Mouse (Mus musculus) kidney, adult 18-20 months (tissue): Measurements from ENCODE around the gene B3gat3.
"Not testable (repeated sequence)": the region's sequence is repeated elsewhere in the genome, so short reads cannot be mapped to it uniquely, and the experiment has no call there.

ENCODE experiments used
- DNase-seq: peaks from one replicate; pipeline ENCODE4 v3.0.0; 2021

Gene B3gat3

GRCm38 (mm10) chr19:8920073-8920736 is at the start of gene B3gat3:
B3gat3 (plus strand) TSS chr19:8920374.
- peak; percentile 98 for DNase-seq

GRCm38 (mm10) chr19:8870381-8870780 is 49.8 kb upstream of the B3gat3 start:
- DNase-seq = not testable (repeated sequence)

GRCm38 (mm10) chr19:8870838-8871237 is 49.3 kb upstream of the B3gat3 start:
- DNase-seq = no peak

GRCm38 (mm10) chr19:8871267-8872186 is 48.6 kb upstream of the B3gat3 start, which contains the start of gene Ubxn1:
Ubxn1 (plus strand) TSS chr19:8871496.
- peak; percentile 98 for DNase-seq

- DNase-seq = peak; percentile 11
Measured at GRCm38 (mm10) chr19:8872266-8872840, 47.8 kb upstream of the B3gat3 start.

GRCm38 (mm10) chr19:8875031-8875430 is 45.1 kb upstream of the B3gat3 start:
- DNase-seq = no peak

- DNase-seq = peak; percentile 91
Measured at GRCm38 (mm10) chr19:8880311-8881033, 39.7 kb upstream of the B3gat3 start, which contains the start of gene Uqcc3. Uqcc3 (minus strand) TSS chr19:8880923.

GRCm38 (mm10) chr19:8881034-8881392 is 39.2 kb upstream of the B3gat3 start:
- DNase-seq = no peak

- no peak for DNase-seq
Measured at GRCm38 (mm10) chr19:8883616-8884015, 36.6 kb upstream of the B3gat3 start, which contains the start of the genes Lbhd1 and Gm49403. Lbhd1 (plus strand) TSS chr19:8883732. Gm49403 (plus strand) TSS chr19:8883930.

GRCm38 (mm10) chr19:8886916-8887584 is 33.1 kb upstream of the B3gat3 start:
- no peak for DNase-seq

GRCm38 (mm10) chr19:8887585-8888463 is 32.4 kb upstream of the B3gat3 start:
- no peak for DNase-seq

- DNase-seq = peak; percentile 94
Measured at GRCm38 (mm10) chr19:8888511-8889385, 31.4 kb upstream of the B3gat3 start, which contains the start of the genes 1810009A15Rik and Gm49416. 1810009A15Rik (plus strand) TSS chr19:8888853. Gm49416 (plus strand) TSS chr19:8888926.

- DNase-seq = peak; percentile 88
Measured at GRCm38 (mm10) chr19:8892829-8893766, 27.1 kb upstream of the B3gat3 start, which contains the start of gene Ints5. Ints5 (plus strand) TSS chr19:8893005.

GRCm38 (mm10) chr19:8895397-8895960 is 24.7 kb upstream of the B3gat3 start:
- no peak for DNase-seq

- not testable (repeated sequence) for DNase-seq
Measured at GRCm38 (mm10) chr19:8896231-8896630, 23.9 kb upstream of the B3gat3 start.

- DNase-seq = peak; percentile 53
Measured at GRCm38 (mm10) chr19:8897211-8897864, 22.8 kb upstream of the B3gat3 start.

- peak; percentile 95 for DNase-seq
Measured at GRCm38 (mm10) chr19:8897865-8898495, 22.2 kb upstream of the B3gat3 start, which contains the start of gene Ganab. Ganab (plus strand) TSS chr19:8898071.
